Mouse (Mus musculus): ENCODE measurements around the gene Lrch1. TPM values are rescaled to one million over a fixed set of nuclear protein-coding genes. Genes with fewer than 3 reads are reported as not detected.

The Lrch1 gene
- polyA plus RNA-seq, 1 experiment from 2014 or later: 4.2 TPM

DNA sequence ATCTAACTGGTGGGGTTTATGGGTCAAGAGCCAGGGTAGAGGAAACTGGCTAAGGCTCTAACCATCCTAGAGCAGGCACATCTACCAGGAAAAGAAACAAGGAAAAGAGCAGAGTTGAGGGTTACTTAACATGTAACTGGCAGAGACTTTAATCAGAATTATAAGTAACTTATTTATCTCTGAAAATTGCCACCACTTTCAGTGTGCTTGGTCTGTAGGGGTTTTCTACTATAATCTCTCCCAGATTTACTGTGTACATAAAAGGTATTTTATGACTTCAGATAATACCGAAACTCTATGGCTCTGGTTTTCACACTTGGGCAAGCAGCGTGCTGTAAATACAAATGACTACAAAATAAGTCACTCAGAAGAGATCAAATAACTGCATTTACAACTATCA, 32.0 kb downstream of the Lrch1 start:
- H3K27ac ChIP-seq (ENCODE audit: low read depth, low read length): 0 out of 2 replicates have a peak overlapping the region, but pooled peaks have one; percentile 30
- WGBS: 32% methylated on average over 2 of the region's 2 CpGs
- H3K27me3 ChIP-seq (replicated peaks; ENCODE audit: control insufficient read depth, insufficient read depth, low read length): no peaks in the 10 kb centered on the region
- peaks cover 7% of the 10 kb centered on the region for H3K4me1 ChIP-seq (replicated peaks; ENCODE audit: control insufficient read depth, insufficient read depth, low read length)
- no peaks in the 10 kb centered on the region for H3K36me3 ChIP-seq (ENCODE audit: control insufficient read depth, insufficient read depth)
- no peak for TF ChIP-seq CTCF (IDR thresholded peaks at IDR 0.05; ENCODE audit: low read depth)
- ATAC-seq: peak; percentile 79
- peak overlapping the region; percentile 50 for H3K4me2 ChIP-seq (replicated peaks; ENCODE audit: low read depth)
- no peak overlapping the region for H3K4me3 ChIP-seq (ENCODE audit: low read depth, low read length)
- H3K9ac ChIP-seq (ENCODE audit: low read depth, low read length): no peak overlapping the region
- H3K9me3 ChIP-seq (ENCODE audit: control insufficient read depth): no peaks in the 10 kb centered on the region

DNA sequence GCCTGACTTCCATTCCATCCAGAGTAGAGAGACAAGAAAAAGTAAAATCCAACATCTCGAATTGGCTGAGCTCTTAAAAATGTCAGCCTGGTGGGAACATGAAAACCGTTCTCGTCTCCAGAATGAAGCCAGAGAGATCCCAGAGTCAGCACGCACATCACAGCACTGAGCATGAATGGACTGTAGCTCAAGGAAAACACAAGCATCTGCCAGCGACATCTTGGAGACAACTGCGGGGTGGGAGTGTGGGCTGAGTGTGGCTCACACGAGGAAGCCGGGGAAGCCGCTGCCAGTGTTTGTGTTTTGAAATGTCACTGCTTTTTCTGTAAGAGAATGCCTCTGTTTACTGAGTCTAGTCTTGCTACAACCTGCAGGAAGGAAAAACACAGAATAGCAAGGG, 32.7 kb downstream of the Lrch1 start:
- H3K9me3 ChIP-seq (ENCODE audit: control insufficient read depth): no peaks in the 10 kb centered on the region
- no peak overlapping the region for H3K4me3 ChIP-seq (ENCODE audit: low read depth, low read length)
- no peak for ATAC-seq
- WGBS: 35% methylated on average over 9 of the region's 9 CpGs
- no peak for TF ChIP-seq CTCF (IDR thresholded peaks at IDR 0.05; ENCODE audit: low read depth)
- no peak overlapping the region for H3K4me2 ChIP-seq (replicated peaks; ENCODE audit: low read depth)
- no peaks in the 10 kb centered on the region for H3K36me3 ChIP-seq (ENCODE audit: control insufficient read depth, insufficient read depth)
- H3K9ac ChIP-seq (ENCODE audit: low read depth, low read length): no peak overlapping the region
- peaks cover 7% of the 10 kb centered on the region for H3K4me1 ChIP-seq (replicated peaks; ENCODE audit: control insufficient read depth, insufficient read depth, low read length)
- H3K27me3 ChIP-seq (replicated peaks; ENCODE audit: control insufficient read depth, insufficient read depth, low read length): no peaks in the 10 kb centered on the region
- no peak overlapping the region for H3K27ac ChIP-seq (ENCODE audit: low read depth, low read length)

GRCm38 (mm10) chr14:74913381-74914230, 34.1 kb downstream of the Lrch1 start:
- 24% methylated on average over 20 of the region's 20 CpGs for WGBS
- peak overlapping the region; percentile 64 for H3K27ac ChIP-seq (ENCODE audit: low read depth, low read length)
- no peaks in the 10 kb centered on the region for H3K27me3 ChIP-seq (replicated peaks; ENCODE audit: control insufficient read depth, insufficient read depth, low read length)
- no peak overlapping the region for H3K4me3 ChIP-seq (ENCODE audit: low read depth, low read length)
- H3K9ac ChIP-seq (ENCODE audit: low read depth, low read length): no peak overlapping the region
- TF ChIP-seq CTCF (IDR thresholded peaks at IDR 0.05; ENCODE audit: low read depth): no peak
- ATAC-seq: peak; percentile 29
- peak overlapping the region; percentile 57 for H3K4me2 ChIP-seq (replicated peaks; ENCODE audit: low read depth)
- H3K4me1 ChIP-seq (replicated peaks; ENCODE audit: control insufficient read depth, insufficient read depth, low read length): peaks cover 6% of the 10 kb centered on the region
- no peaks in the 10 kb centered on the region for H3K9me3 ChIP-seq (ENCODE audit: control insufficient read depth)
- no peaks in the 10 kb centered on the region for H3K36me3 ChIP-seq (ENCODE audit: control insufficient read depth, insufficient read depth)

DNA sequence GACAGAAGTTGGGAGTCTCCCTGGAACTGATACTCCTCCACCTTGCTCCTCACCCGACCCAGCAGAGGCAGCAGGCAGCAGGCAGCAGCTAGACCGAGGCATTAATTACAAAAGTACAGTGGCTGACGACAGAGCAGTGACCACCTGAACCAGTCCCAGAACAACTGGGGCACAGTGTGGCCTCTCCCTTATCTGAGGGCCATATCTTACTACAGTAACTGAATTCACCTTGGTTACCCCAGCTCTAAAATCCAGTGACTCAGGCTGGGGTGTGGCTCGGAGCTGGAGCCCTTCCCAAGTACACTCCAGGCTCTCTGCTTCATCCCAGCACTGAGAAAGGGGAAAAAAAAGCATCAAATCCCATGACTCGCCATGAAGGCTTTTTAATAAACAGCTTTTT, 37.3 kb downstream of the Lrch1 start:
- no peak overlapping the region for H3K4me3 ChIP-seq (ENCODE audit: low read depth, low read length)
- no peak overlapping the region for H3K27ac ChIP-seq (ENCODE audit: low read depth, low read length)
- H3K4me1 ChIP-seq (replicated peaks; ENCODE audit: control insufficient read depth, insufficient read depth, low read length): peaks cover 4% of the 10 kb centered on the region
- H3K27me3 ChIP-seq (replicated peaks; ENCODE audit: control insufficient read depth, insufficient read depth, low read length): no peaks in the 10 kb centered on the region
- no peak overlapping the region for H3K9ac ChIP-seq (ENCODE audit: low read depth, low read length)
- 24% methylated on average over 5 of the region's 5 CpGs for WGBS
- H3K4me2 ChIP-seq (replicated peaks; ENCODE audit: low read depth): 0 out of 2 replicates have a peak overlapping the region, but pooled peaks have one; percentile 14
- H3K36me3 ChIP-seq (ENCODE audit: control insufficient read depth, insufficient read depth): no peaks in the 10 kb centered on the region
- no peak for TF ChIP-seq CTCF (IDR thresholded peaks at IDR 0.05; ENCODE audit: low read depth)
- no peaks in the 10 kb centered on the region for H3K9me3 ChIP-seq (ENCODE audit: control insufficient read depth)
- peak; percentile 74 for ATAC-seq

GRCm38 (mm10) chr14:74909021-74909420, 38.7 kb downstream of the Lrch1 start:
- 66% methylated on average over 8 of the region's 8 CpGs for WGBS

GRCm38 (mm10) chr14:74908250-74908649, 39.4 kb downstream of the Lrch1 start:
- WGBS: 83% methylated on average over 6 of the region's 6 CpGs
- Histone ChIP-seq H3K4me2 (replicated peaks; ENCODE audit: low read depth) (no peak overlapping the region), H3K36me3 (ENCODE audit: control insufficient read depth, insufficient read depth) (no peaks in the 10 kb centered on the region), H3K9me3 (ENCODE audit: control insufficient read depth) (no peaks in the 10 kb centered on the region), H3K27ac (ENCODE audit: low read depth, low read length) (no peak overlapping the region), H3K27me3 (replicated peaks; ENCODE audit: control insufficient read depth, insufficient read depth, low read length) (no peaks in the 10 kb centered on the region), H3K4me1 (replicated peaks; ENCODE audit: control insufficient read depth, insufficient read depth, low read length) (no peaks in the 10 kb centered on the region; the same call in 1 of the 2 replicates), H3K9ac (ENCODE audit: low read depth, low read length) (no peak overlapping the region), H3K4me3 (ENCODE audit: low read depth, low read length) (no peak overlapping the region)
- no peak for TF ChIP-seq CTCF (IDR thresholded peaks at IDR 0.05; ENCODE audit: low read depth)
- ATAC-seq: no peak

More at GRCm38 (mm10) chr14:74909021-74909420, 38.7 kb downstream of the Lrch1 start:
- Histone ChIP-seq H3K4me2 (replicated peaks; ENCODE audit: low read depth) (no peak overlapping the region), H3K27ac (ENCODE audit: low read depth, low read length) (no peak overlapping the region), H3K27me3 (replicated peaks; ENCODE audit: control insufficient read depth, insufficient read depth, low read length) (no peaks in the 10 kb centered on the region), H3K9me3 (ENCODE audit: control insufficient read depth) (no peaks in the 10 kb centered on the region), H3K4me1 (replicated peaks; ENCODE audit: control insufficient read depth, insufficient read depth, low read length) (peaks cover 4% of the 10 kb centered on the region; the same call in 1 of the 2 replicates), H3K36me3 (ENCODE audit: control insufficient read depth, insufficient read depth) (no peaks in the 10 kb centered on the region), H3K4me3 (ENCODE audit: low read depth, low read length) (no peak overlapping the region), H3K9ac (ENCODE audit: low read depth, low read length) (no peak overlapping the region)
- no peak for TF ChIP-seq CTCF (IDR thresholded peaks at IDR 0.05; ENCODE audit: low read depth)
- ATAC-seq: no peak

All from intestine, postnatal 0 days (tissue).